Mouse (Mus musculus) embryo, embryonic 10.5 days (tissue): Measurements from ENCODE around the gene Cyb5r1.

Experiments used
- DNase-seq: peaks from one replicate; pipeline ENCODE4 v3.0.0-alpha.2; 2015; ENCODE audit warnings: low spot score

The Cyb5r1 gene

GRCm38 (mm10) chr1:134460294-134461284, 55.2 kb downstream of the Cyb5r1 start:
- no peak for DNase-seq
